Mouse (Mus musculus) layer of hippocampus, adult 11-12 months (tissue): ENCODE data around the gene S100a5.
A peak's percentile ranks its signal among the peaks of the same experiment; 100 is the strongest.

Experiments used
- DNase-seq: peaks from one replicate; pipeline ENCODE4 v3.0.0; 2022; ENCODE audit warnings: low spot score

S100a5 gene

DNA sequence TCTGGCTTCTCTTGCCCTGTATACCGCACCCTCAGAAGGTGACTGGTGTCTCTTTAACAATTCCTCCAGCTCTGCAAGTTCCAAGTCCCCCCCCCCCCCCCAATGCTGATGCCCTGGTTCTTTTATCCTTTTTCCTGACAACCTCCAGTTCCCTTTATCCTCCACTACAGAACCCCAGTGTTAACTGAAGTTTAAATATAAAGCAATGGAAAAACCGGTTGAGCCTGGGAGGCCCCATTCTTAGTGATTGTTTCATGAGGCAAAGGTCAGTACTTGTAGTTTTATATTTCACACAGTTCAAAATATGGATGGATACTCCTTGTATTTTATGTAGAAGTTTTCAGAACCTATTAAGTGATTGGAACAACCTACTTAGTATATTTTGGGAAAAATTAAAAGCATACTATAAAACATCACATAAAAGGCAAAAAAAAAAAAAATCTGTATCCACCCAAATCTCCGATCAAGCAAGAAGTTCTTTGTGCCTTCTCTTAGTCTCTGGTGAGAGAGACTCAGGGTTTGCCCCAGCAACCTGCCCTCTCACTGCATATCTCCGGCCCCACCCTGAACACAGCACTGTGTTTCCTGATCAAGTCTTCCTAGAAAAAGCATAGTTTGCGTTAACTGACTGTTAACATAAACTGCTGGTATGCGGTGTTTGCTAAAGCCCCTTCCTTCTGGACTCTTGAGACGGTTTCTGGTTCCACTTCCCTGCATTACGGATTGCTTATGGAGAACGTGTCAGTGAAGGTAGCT, 18.1 kb downstream of the S100a5 start:
- DNase-seq: no peak

DNA sequence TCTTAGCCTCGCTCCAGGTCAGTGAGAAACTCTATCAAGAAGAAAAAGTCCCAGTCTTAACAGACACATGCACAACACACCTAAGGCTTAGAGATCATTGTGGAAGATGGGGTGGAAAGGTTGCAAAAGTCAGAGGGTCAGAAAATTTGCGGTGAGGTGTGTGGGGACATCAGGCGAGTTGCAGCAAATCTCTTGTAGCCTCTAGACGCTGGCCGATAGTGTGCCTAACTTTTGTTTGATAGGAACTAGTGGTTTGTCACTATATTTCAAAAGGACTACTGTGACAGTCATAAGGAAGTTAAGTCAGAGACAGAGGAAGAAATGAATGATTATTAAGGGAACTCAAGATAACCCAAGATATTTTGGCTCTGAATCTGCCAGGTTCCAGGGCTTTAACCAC, 19.0 kb downstream of the S100a5 start:
- DNase-seq: no peak

DNA sequence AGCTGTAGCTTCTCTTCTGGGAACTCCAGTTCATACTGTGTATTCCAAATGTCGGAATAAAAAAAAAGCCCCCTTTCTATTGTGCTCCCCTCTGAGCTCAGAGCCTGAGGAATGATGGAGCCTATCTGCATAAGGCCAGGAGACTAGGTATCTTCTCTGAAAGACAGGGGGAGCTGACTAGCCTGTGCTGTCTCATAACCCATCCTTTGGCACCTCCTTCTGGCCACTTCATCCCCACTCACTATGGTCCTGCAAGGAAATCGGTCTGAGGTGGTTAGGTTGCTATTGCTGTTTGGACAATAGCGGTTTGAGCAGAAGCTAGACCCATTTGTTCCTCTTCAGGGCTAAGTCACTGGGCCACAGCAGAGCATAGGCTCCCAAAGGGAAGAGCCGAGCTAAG, 19.5 kb downstream of the S100a5 start:
- no peak for DNase-seq

DNA sequence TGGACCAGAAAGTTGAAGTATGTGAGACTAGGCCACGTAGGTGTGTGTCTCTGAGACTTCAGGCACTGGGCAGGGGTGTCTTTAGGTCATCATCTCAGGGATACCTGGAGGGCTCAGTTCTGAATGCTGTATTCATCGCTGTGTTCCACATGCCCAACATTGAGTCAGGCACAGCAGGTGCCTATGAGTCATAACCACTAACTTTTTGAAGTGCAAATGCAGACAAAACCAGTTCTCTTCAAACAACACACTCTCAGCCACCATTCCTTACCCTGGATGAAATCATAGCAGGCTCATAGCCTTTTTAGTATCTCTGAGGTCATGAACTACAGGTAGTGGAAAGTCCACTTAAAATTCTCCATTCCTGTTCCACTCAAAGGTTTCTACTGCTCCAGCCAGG, 21.0 kb downstream of the S100a5 start:
- no peak for DNase-seq

- DNase-seq: no peak
Measured at GRCm38 (mm10) chr3:90631984-90632383, 23.7 kb downstream of the S100a5 start.

DNA sequence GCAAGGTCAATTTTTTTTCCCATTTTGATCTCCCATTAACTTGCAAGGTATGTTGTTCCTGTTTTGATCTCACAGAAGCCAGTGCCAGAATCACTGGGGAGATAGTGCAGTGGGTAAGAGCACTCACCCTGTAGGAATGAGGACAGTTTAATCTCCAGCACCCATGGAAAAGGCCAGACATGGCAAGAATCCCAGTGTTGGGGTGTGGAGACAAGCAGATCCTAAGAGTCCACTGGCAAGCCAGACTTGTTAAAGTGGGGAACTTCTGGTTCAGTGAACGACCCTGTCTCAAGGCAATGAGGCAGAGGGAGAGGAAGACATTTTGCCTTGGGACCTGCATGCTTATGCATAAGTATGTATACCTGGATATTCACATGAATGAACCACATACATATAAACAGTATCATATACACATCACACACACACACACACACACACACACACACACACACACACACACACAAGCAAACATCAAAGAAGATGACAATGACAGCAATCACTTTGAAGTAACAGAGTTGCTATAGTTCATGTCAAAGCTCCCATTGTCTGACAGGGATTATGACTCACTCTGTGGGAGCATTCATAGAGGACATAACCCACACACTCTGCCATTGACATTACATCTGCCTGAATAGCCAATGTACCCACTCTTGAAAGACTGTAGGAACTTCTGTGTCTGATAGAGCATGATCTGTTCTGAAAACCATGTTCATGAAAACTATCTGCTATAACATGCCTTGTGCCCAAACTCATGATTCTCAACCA, 30.4 kb downstream of the S100a5 start:
- DNase-seq: no peak

DNA sequence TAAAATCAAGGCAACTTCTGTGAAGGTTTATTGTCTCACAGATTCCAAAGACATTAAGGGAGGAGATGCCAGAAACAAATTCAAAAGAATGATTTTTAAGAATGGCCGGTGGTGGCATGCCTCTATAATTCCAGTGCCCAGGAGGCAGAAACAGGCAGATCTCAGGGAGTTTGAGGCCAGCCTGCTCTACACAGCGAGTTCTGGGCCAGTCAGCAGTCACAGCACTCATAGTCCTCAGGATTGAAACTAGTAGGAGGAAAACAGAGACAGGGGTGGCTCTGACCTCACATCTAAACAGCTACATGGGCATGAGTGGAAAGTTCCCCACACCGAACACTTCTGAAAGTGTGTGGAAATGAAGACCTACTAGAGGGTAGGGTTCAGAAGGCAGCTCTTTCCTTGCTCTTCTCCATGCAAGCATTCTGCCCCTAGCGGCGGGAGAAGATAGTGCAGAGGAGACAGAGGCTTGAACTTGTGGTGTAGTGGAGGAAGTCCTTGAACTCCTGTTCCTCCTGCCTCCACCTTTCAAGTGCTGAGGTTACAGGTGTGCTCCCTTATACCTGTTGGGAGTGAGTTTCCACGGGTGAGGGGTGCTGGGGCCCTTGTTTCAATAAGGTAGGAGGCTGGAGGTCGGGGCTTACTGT, 31.3 kb downstream of the S100a5 start:
- DNase-seq: no peak

- no peak for DNase-seq
Measured at GRCm38 (mm10) chr3:90640981-90641380, 32.7 kb downstream of the S100a5 start.

DNA sequence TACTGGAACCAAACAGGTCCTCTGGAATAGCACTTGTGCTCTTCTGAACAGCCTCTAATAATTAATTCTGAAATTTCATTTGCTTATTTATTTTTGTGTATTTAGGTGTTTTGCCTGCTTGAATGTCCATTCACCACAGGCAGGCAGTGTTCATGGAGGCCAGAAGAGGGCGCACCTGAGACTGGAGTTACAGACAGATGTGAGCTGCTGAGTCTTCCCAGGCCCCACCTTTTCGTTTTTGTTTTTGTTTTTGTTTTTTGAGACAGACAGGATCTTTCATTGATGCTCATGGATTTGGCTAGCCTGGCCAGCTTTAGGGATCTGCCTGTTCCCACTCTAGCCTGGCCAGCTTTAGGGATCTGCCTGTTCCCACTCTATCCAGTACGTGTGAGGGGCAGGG, 35.9 kb downstream of the S100a5 start:
- DNase-seq: peak; percentile 48

DNA sequence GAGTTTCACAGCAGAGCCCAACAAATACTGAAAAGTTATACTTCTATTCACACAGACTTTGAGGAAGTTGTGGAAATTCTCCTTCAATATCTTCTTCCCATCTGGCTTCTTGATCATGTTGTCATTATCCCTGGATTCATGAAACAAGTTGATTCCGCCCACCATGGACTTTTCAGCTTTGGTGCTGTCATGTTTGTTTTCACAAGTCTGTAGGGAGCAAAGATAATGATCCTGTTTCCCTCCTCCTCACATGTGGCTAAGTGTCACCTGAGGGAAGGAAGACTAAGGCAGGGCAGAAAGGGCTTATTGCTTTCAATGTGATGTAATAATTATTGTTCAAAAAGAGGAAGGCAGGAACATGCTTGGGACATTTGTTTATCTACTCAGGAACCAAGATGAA, 39.0 kb downstream of the S100a5 start:
- DNase-seq: no peak

GRCm38 (mm10) chr3:90648981-90649380, 40.7 kb downstream of the S100a5 start:
- no peak for DNase-seq

DNA sequence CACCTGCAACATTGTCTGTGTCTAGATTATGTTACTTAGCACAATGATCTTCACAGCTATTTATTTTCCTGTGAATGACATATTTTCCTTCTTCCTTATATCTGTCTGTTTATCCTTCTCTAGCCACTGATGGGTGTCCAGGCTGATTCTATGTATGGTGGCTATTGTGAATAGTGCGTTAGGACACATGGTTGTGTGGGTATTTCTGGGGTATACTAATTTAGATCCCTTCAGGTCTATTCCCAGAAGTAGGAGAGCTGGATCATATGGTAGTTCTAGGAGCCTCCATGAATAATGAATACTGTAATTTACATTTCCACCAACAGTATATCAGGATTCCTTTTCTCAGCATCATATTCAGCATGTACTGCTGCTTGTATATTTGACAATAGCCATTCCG, 41.5 kb downstream of the S100a5 start:
- no peak for DNase-seq

DNA sequence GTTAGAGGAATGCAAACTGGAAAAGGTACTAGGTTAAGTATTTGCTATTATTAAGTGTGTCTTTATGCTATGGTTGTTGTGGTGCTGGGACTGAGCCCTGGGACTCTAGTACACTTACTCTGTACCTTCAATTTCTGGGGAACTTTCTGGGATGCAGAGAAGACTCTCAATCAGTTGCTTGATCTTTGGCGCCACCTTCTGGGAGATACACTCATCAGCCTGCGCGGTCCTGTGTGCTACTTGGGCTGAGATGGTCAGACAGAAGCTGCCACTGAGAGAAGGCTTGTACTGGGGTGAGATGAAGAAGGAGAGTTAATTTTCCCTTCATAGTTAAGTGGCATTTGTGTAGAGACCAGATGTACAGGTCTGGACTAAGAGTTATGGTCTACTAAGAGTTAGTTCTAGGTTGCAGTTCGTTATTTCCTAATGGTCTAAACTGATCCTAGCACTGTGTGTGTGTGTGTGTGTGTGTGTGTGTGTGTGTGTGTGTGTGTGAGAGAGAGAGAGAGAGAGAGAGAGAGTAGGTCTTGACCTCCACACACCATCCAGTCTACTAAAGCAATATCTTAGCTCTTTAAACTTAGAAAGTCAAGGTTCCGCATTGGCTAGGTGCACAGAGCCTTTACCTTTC, 44.7 kb downstream of the S100a5 start:
- peak; percentile 86 for DNase-seq

DNA sequence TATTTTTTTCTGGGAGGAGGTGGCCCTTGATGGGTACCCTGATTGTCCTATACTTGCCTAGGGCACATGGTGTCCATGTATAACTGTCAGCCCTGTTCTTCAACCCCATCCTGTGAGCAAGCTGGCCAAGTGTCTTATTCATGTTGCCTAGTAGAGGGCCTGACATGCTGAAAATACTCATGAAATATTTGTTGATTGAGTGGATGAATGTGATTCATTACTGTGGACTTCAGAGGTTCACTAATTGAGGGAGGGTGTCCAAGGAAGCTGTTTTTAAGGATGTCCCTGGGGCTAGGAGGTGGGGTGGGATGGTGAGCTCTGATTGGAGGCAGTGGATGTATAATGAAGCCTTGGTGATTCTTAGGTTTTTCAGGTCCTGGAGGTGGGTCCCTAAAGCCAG, 45.4 kb downstream of the S100a5 start, which contains the start of gene S100a7a:
Gene S100a7a, plus strand, starts transcription at position 301 of the 400 bp plus-strand sequence.
- DNase-seq: no peak

- DNase-seq: no peak
Measured at GRCm38 (mm10) chr3:90657405-90657804, 49.1 kb downstream of the S100a5 start.

GRCm38 (mm10) chr3:90659364-90660044, 51.2 kb downstream of the S100a5 start:
- DNase-seq: no peak
